Mouse (Mus musculus) midbrain, embryonic 16.5 days (tissue): ENCODE results near the gene Nfu1. TPM values are rescaled to one million over a fixed set of nuclear protein-coding genes. Genes with fewer than 3 reads are reported as not detected.
"Not testable (repeated sequence)": the region's sequence is repeated elsewhere in the genome, so short reads cannot be mapped to it uniquely, and the experiment has no call there.

Source experiments
- ATAC-seq: fragments of 200-750 bp; cut with Nextera tagmentation; 2 replicates; pipeline ENCODE4 v1.8.0; 2017; ENCODE audit warnings: moderate TSS enrichment
- H3K27ac ChIP-seq: fragments of 300-500 bp; sonication (generic); 2 replicates; pipeline ENCODE4 v1.5.1; 2014; ENCODE audit warnings: mild to moderate bottlenecking, low read length, mixed read lengths
- H3K27me3 ChIP-seq: fragments of 300-500 bp; sonication (generic); 2 replicates; pipeline ENCODE4 v1.6.1; 2014; ENCODE audit warnings: low read depth, low read length, mixed read lengths; ENCODE audit not compliant: control insufficient read depth, insufficient read depth
- H3K36me3 ChIP-seq: fragments of 300-500 bp; sonication (generic); 2 replicates; pipeline ENCODE4 v1.6.1; 2014; ENCODE audit warnings: mild to moderate bottlenecking, low read length, moderate library complexity, mixed read lengths; ENCODE audit not compliant: control insufficient read depth, insufficient read depth
- H3K4me1 ChIP-seq: fragments of 300-500 bp; sonication (generic); 2 replicates; pipeline ENCODE4 v1.6.1; 2014; ENCODE audit warnings: mild to moderate bottlenecking, low read length, mixed read lengths; ENCODE audit not compliant: control insufficient read depth, insufficient read depth
- H3K4me2 ChIP-seq: fragments of 300-500 bp; sonication (generic); 2 replicates; pipeline ENCODE4 v1.6.1; 2014; ENCODE audit warnings: mild to moderate bottlenecking, low read length, mixed read lengths
- H3K4me3 ChIP-seq: fragments of 300-500 bp; sonication (generic); 2 replicates; pipeline ENCODE4 v1.5.1; 2014; ENCODE audit warnings: low read depth, mild to moderate bottlenecking, low read length, moderate library complexity, mixed read lengths
- H3K9ac ChIP-seq: fragments of 300-500 bp; sonication (generic); 2 replicates; pipeline ENCODE4 v1.6.1; 2014; ENCODE audit warnings: low read depth, low read length, mixed read lengths
- H3K9me3 ChIP-seq: fragments of 300-500 bp; sonication (generic); replicated peaks from 2 replicates; pipeline ENCODE4 v1.6.1; 2014; ENCODE audit warnings: mild to moderate bottlenecking, low read length, mixed read lengths; ENCODE audit not compliant: control insufficient read depth, poor library complexity, severe bottlenecking
- WGBS: fragments of 180-500 bp; shearing (Covaris S2); extraction: QIAGEN DNeasy Blood & Tissue Kit; methylation state at CpG from one replicate; pipeline ENCODE4 v1.1.7; 2014; 5-methylcytosine and 5-hydroxymethylcytosine counted together
- polyA plus RNA-seq: library from polyadenylated mRNA; unstranded; fragments of >200 nt; fragmentation: Nextera tagmentation; extraction: Ambion mirVana; gene quantifications from 2 replicates; pipeline ENCODE4 v1.2.1, GENCODE M21; 2015

Nfu1 gene
- polyA plus RNA-seq, 1 experiment from 2014 or later: 148 TPM

- not testable (repeated sequence) for H3K27ac ChIP-seq, H3K9ac ChIP-seq, ATAC-seq, H3K9me3 ChIP-seq, H3K4me2 ChIP-seq, H3K27me3 ChIP-seq, H3K4me3 ChIP-seq
- Histone ChIP-seq H3K36me3 (peaks cover 24% of the 10 kb centered on the region), H3K4me1 (peaks cover 13% of the 10 kb centered on the region)
- 95% methylated on average over 7 of the region's 7 CpGs for WGBS
These were observed 39.7 kb downstream of the Nfu1 start for GRCm38 (mm10) chr6:87048712-87049111.

DNA sequence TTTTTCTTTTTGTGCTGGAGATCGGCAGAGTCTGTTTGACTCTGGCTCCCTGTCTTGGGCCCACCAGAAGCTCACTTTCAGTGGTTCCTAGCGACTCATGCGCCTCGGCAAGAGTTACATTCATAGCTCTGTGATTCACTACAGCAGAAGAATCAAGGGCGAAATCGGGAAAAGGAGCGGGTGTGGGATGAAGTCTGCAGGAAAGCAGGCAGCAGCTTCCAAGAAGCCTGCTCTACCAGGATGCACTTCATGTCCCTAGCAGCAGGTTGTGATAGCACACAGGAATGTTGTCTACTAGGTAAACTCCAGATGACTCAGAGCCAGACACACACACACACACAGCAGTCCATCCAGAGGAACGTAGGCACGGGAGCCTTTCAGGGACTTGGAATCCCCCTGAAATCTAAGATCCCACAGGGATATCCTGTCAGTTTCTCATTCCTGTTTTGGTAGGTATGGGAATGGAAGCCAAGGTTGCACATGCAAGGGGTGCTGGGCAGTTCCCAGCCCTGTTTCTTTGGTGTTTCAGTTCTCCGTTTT lies 42.9 kb downstream of the Nfu1 start:
- H3K4me2 ChIP-seq: no peak overlapping the region
- ATAC-seq: no peak
- H3K9ac ChIP-seq: no peak overlapping the region
- H3K36me3 ChIP-seq: peaks cover 48% of the 10 kb centered on the region
- no peak overlapping the region for H3K27ac ChIP-seq
- H3K9me3 ChIP-seq: no peaks in the 10 kb centered on the region
- 95% methylated on average over 10 of the region's 10 CpGs for WGBS
- no peak overlapping the region for H3K4me3 ChIP-seq
- H3K27me3 ChIP-seq: no peaks in the 10 kb centered on the region
- no peaks in the 10 kb centered on the region for H3K4me1 ChIP-seq

DNA sequence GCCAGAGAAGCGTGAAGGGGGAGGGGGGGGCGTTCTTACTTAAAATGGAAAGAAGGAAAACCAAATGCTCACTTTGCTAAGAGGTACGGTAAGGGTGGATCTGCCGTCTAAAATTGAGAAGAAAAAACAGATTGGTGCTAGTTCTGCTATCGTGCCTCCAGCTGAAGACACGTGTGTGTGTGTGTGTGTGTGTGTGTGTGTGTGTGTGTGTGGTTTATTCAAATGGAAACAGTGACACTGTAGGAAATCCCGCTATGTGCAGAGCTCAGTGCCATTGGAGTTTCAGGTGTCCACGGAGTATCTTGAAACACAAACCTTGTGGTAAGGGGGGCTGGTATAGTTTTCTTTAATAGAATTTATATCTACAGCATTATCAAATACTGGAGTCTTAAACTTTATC lies 45.2 kb downstream of the Nfu1 start:
- Histone ChIP-seq H3K9me3 (no peaks in the 10 kb centered on the region), H3K4me3 (no peak overlapping the region), H3K4me2 (no peak overlapping the region), H3K36me3 (peaks cover 65% of the 10 kb centered on the region), H3K4me1 (no peaks in the 10 kb centered on the region), H3K27ac (no peak overlapping the region), H3K27me3 (no peaks in the 10 kb centered on the region), H3K9ac (no peak overlapping the region)
- 95% methylated on average over 8 of the region's 8 CpGs for WGBS
- ATAC-seq: no peak

DNA sequence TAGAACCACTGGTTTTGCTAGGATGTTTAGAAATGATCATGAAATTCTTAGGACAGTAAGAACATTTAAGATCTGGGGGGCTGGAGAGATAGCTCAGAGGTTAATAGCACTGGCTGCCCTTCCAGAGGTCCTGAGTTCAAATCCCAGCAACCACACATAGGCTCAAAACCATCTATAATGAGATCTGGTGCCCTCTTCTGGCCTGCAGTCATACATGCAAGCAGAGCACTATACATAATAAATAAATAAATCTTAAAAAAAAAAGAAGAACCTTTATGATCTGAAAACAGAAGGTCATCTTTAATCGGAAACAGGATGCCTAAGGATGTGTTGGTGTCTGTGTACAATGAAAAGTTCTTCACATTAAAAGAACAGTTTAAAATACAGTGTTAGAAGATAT lies 50.7 kb downstream of the Nfu1 start:
- H3K4me1 ChIP-seq: no peaks in the 10 kb centered on the region
- ATAC-seq: no peak
- no peak overlapping the region for H3K9ac ChIP-seq
- H3K27me3 ChIP-seq: no peaks in the 10 kb centered on the region
- H3K36me3 ChIP-seq: peaks cover 60% of the 10 kb centered on the region
- no peak overlapping the region for H3K4me2 ChIP-seq
- WGBS: 95% methylated on average over 1 of the region's 1 CpGs
- no peak overlapping the region for H3K27ac ChIP-seq
- no peak overlapping the region for H3K4me3 ChIP-seq
- H3K9me3 ChIP-seq: no peaks in the 10 kb centered on the region

GRCm38 (mm10) chr6:87063586-87063985 lies 54.5 kb downstream of the Nfu1 start:
- Histone ChIP-seq H3K27me3 (no peaks in the 10 kb centered on the region), H3K4me2 (no peak overlapping the region), H3K36me3 (peaks cover 50% of the 10 kb centered on the region), H3K4me3 (no peak overlapping the region), H3K4me1 (no peaks in the 10 kb centered on the region), H3K27ac (no peak overlapping the region), H3K9me3 (no peaks in the 10 kb centered on the region), H3K9ac (no peak overlapping the region)
- ATAC-seq: no peak
- WGBS: 95% methylated on average over 4 of the region's 4 CpGs

- Histone ChIP-seq H3K4me3 (no peak overlapping the region), H3K4me1 (no peaks in the 10 kb centered on the region), H3K27ac (no peak overlapping the region), H3K27me3 (no peaks in the 10 kb centered on the region), H3K4me2 (no peak overlapping the region), H3K36me3 (peaks cover 41% of the 10 kb centered on the region), H3K9me3 (no peaks in the 10 kb centered on the region), H3K9ac (no peak overlapping the region)
- no peak for ATAC-seq
- WGBS: 93% methylated on average over 2 of the region's 2 CpGs
These were observed 59.2 kb downstream of the Nfu1 start for GRCm38 (mm10) chr6:87068209-87068608.

DNA sequence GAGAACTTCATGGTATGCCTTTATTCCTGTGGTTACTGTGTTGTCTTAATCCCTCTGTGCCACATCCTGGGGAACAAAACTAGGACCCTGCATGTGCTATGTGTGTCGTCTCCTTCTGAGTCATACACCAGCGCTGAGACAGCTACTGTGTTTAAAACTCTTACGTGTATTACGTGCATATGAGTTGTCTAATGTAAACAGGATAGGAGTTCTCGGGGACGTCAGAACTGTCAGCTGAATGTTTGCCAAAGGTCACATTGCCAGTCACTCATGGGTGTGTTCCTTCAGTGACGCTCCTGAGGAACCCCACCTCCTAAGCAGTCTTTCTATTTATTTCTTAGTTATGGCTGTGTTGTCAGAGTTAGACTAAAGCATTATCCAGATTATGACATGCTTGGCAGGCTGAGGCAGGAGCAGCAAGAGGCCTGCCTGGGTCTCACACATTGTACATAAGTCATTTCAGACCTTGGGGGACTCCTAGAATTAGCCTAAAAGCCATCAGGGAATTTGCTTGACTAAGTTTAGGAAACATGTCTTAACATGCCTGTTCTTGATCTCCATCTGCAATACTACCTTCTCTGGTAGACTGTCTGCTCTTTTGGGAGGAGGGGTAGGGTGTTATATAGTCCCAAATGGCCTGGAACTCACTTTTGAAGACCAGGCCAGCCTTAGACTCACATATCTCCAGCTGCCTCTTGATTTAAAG lies 60.3 kb downstream of the Nfu1 start:
- no peak overlapping the region for H3K9ac ChIP-seq
- no peak overlapping the region for H3K4me3 ChIP-seq
- no peak overlapping the region for H3K27ac ChIP-seq
- H3K27me3 ChIP-seq: no peaks in the 10 kb centered on the region
- no peaks in the 10 kb centered on the region for H3K9me3 ChIP-seq
- no peak overlapping the region for H3K4me2 ChIP-seq
- H3K36me3 ChIP-seq: peaks cover 41% of the 10 kb centered on the region
- WGBS: 83% methylated on average over 7 of the region's 7 CpGs
- H3K4me1 ChIP-seq: no peaks in the 10 kb centered on the region
- ATAC-seq: no peak

DNA sequence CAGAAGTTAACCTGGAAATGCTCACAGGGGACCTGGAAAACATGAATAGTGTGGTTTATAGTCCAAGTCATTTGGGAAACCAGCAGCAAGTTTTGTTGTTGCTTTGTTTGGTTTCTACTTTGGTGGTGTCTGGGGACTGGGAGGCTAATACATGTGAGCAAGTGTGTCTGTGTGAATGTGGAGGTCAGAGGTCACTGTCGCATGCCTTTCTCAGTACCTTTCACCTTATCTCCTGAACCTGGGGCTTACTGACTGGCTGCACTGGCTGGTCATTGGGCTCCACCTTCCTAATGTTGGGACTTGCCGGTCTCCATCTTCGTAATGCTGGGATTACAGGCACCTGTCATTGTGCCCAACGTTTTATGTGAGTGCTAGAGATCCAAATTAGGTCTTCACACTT lies 61.6 kb downstream of the Nfu1 start:
- H3K27ac ChIP-seq: no peak overlapping the region
- peaks cover 33% of the 10 kb centered on the region for H3K36me3 ChIP-seq
- no peak overlapping the region for H3K4me2 ChIP-seq
- H3K9ac ChIP-seq: no peak overlapping the region
- no peaks in the 10 kb centered on the region for H3K27me3 ChIP-seq
- no peak overlapping the region for H3K4me3 ChIP-seq
- 93% methylated on average over 4 of the region's 4 CpGs for WGBS
- ATAC-seq: no peak
- no peaks in the 10 kb centered on the region for H3K4me1 ChIP-seq
- no peaks in the 10 kb centered on the region for H3K9me3 ChIP-seq

DNA sequence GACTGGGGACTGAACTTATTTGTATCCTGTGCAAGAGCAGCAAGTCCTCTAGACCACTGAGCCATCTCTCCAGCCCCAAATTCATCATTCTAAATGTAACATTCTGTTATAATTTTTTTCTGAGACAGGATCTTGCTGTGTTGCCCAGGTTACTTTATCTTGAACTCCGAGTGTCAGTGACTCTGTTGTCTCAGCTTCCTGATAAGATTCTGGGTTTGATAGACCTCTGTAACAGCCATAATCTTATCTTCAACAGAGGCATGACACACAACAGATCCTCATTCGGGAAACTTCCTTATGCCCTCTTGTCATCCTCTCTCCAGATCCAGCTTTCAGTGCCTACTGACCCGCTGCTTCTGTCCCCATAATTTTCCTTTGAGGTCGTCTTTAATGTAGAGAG lies 63.7 kb downstream of the Nfu1 start:
- H3K4me2 ChIP-seq: no peak overlapping the region
- 92% methylated on average over 4 of the region's 4 CpGs for whole genome bisulfite sequencing
- H3K9me3 ChIP-seq: no peaks in the 10 kb centered on the region
- H3K27ac ChIP-seq: no peak overlapping the region
- ATAC-seq: no peak
- no peak overlapping the region for H3K4me3 ChIP-seq
- H3K9ac ChIP-seq: no peak overlapping the region
- H3K27me3 ChIP-seq: no peaks in the 10 kb centered on the region
- no peaks in the 10 kb centered on the region for H3K4me1 ChIP-seq
- H3K36me3 ChIP-seq: peaks cover 27% of the 10 kb centered on the region
